Mouse (Mus musculus) regulatory T cell (primary cell): ENCODE results near the gene Shc4.

ENCODE experiments used
- in situ Hi-C: fragments of 300-600 bp; cut with MboI, MseI; formaldehyde crosslinking; loops from one replicate; pipeline ENCODE4 v1.15.1; 2025; ENCODE audit warnings: high pct_unique_total_duplicates

The Shc4 gene

DNA sequence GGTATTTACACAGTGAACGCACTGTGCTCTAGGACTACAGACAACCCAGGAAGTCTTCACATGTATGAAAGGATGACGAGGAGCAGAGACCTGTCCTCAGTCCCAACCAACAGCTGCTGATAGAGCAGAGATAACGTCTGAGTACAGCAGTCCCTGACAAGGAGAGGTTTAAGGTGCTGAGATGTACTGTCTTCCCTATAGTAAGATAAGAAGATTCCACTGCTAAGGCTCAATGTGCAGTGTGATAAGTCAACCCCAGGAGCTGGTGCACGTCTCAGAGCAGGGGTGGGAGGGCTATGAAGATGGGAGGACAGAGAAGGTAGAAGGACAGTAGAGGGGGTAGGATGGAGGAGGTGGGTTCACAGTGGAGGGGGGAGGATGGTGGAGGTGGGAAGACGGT lies 142.9 kb downstream of the Shc4 start:
- in situ Hi-C loops = no loop called here

DNA sequence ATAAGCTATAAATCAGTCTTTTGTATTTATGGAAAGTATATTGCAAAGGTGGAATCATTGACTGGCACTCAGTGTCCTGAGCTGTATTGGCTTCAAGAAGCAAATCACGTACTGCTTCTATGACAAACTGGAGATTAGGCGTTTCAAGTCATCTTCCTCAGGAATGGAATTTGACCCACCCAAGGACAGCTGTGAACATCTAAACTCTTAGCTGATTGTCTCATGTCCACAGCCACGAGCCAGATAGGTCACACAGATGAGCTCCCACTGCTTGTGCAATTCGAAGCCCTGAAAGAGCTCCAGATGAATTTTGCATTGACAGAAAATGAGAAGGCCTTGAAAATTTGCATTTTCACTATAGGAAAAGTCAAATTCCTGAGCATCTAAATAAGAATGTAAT lies 146.3 kb downstream of the Shc4 start:
- in situ Hi-C loops = no loop called here
